Mouse (Mus musculus): ENCODE measurements at regions not wholly inside any gene's neighbourhood (a gene's known extent, or its start where the extent isn't known, plus 50 kb on each side); places are given as distances from the start of the nearest gene placed in this dataset.
A peak's percentile ranks its signal among the peaks of the same experiment; 100 is the strongest.

GRCm38 (mm10) chr3:42661956-42662355 lies 919.5 kb downstream of the D3Ertd751e start:
- no peak for TF ChIP-seq GATA4 (IDR thresholded peaks at IDR 0.05; ENCODE audit: insufficient replicate concordance, low read length)

GRCm38 (mm10) chr3:42676668-42677398 lies 934.4 kb downstream of the D3Ertd751e start:
- TF ChIP-seq GATA4 (IDR thresholded peaks at IDR 0.05; ENCODE audit: insufficient replicate concordance, low read length), result 0 out of 2 replicates have a peak, but pooled peaks have one; percentile 37

GRCm38 (mm10) chr3:42694726-42695125 lies 952.3 kb downstream of the D3Ertd751e start:
- TF ChIP-seq GATA4 (IDR thresholded peaks at IDR 0.05; ENCODE audit: insufficient replicate concordance, low read length), result no peak

- no peak for TF ChIP-seq GATA4 (IDR thresholded peaks at IDR 0.05; ENCODE audit: insufficient replicate concordance, low read length)
Observed at GRCm38 (mm10) chr3:42738910-42739309, 996.5 kb downstream of the D3Ertd751e start.

GRCm38 (mm10) chr3:42753130-42753529 lies 1010.7 kb downstream of the D3Ertd751e start:
- no peak for TF ChIP-seq GATA4 (IDR thresholded peaks at IDR 0.05; ENCODE audit: insufficient replicate concordance, low read length)

- no peak for TF ChIP-seq GATA4 (IDR thresholded peaks at IDR 0.05; ENCODE audit: insufficient replicate concordance, low read length)
Observed at GRCm38 (mm10) chr3:42757335-42757734, 1014.9 kb downstream of the D3Ertd751e start.

- TF ChIP-seq GATA4 (IDR thresholded peaks at IDR 0.05; ENCODE audit: insufficient replicate concordance, low read length), result no peak
Observed at GRCm38 (mm10) chr3:42757830-42758385, 1015.5 kb downstream of the D3Ertd751e start.

- no peak for TF ChIP-seq GATA4 (IDR thresholded peaks at IDR 0.05; ENCODE audit: insufficient replicate concordance, low read length)
Observed at GRCm38 (mm10) chr3:42762205-42762604, 1019.8 kb downstream of the D3Ertd751e start.

- TF ChIP-seq GATA4 (IDR thresholded peaks at IDR 0.05; ENCODE audit: insufficient replicate concordance, low read length), result no peak
Observed at GRCm38 (mm10) chr3:42783478-42783877, 1041.1 kb downstream of the D3Ertd751e start.

- TF ChIP-seq GATA4 (IDR thresholded peaks at IDR 0.05; ENCODE audit: insufficient replicate concordance, low read length), result no peak
Observed at GRCm38 (mm10) chr3:42784203-42784602, 1041.8 kb downstream of the D3Ertd751e start.

GRCm38 (mm10) chr3:42790415-42790814 lies 1048.0 kb downstream of the D3Ertd751e start:
- no peak for TF ChIP-seq GATA4 (IDR thresholded peaks at IDR 0.05; ENCODE audit: insufficient replicate concordance, low read length)

- no peak for TF ChIP-seq GATA4 (IDR thresholded peaks at IDR 0.05; ENCODE audit: insufficient replicate concordance, low read length)
Observed at GRCm38 (mm10) chr3:42791878-42792277, 1049.5 kb downstream of the D3Ertd751e start.

- TF ChIP-seq GATA4 (IDR thresholded peaks at IDR 0.05; ENCODE audit: insufficient replicate concordance, low read length), result no peak
Observed at GRCm38 (mm10) chr3:42830456-42830855, 1088.0 kb downstream of the D3Ertd751e start.

- TF ChIP-seq GATA4 (IDR thresholded peaks at IDR 0.05; ENCODE audit: insufficient replicate concordance, low read length), result no peak
Observed at GRCm38 (mm10) chr3:42867370-42867769, 1125.0 kb downstream of the D3Ertd751e start.

GRCm38 (mm10) chr3:42878972-42879371 lies 1136.6 kb downstream of the D3Ertd751e start:
- TF ChIP-seq GATA4 (IDR thresholded peaks at IDR 0.05; ENCODE audit: insufficient replicate concordance, low read length), result no peak

GRCm38 (mm10) chr3:42884481-42884880 lies 1142.1 kb downstream of the D3Ertd751e start:
- TF ChIP-seq GATA4 (IDR thresholded peaks at IDR 0.05; ENCODE audit: insufficient replicate concordance, low read length), result no peak

Measured in liver, adult (tissue).